Mouse (Mus musculus) heart, postnatal 0 days (tissue): ENCODE data around the gene Arrb1. TPM values are rescaled to one million over a fixed set of nuclear protein-coding genes. Genes with fewer than 3 reads are reported as not detected.
A peak's percentile ranks its signal among the peaks of the same experiment; 100 is the strongest.

Experiments
- ATAC-seq: fragments of 200-750 bp; cut with Nextera tagmentation; 2 replicates; pipeline ENCODE4 v1.8.0; 2017; ENCODE audit warnings: low read depth, moderate number of reproducible peaks, moderate library complexity; ENCODE audit not compliant: insufficient read depth
- DNase-seq: peaks from one replicate; pipeline ENCODE4 v3.0.0-alpha.2; 2016; ENCODE audit warnings: low spot score
- H3K27ac ChIP-seq: fragments of 300-500 bp; sonication (generic); 2 replicates; pipeline ENCODE4 v1.5.1; 2014; ENCODE audit warnings: low read depth, mild to moderate bottlenecking
- H3K27me3 ChIP-seq: fragments of 300-500 bp; sonication (generic); 2 replicates; pipeline ENCODE4 v1.6.1; 2014; ENCODE audit warnings: low read length, mixed read lengths; ENCODE audit not compliant: control insufficient read depth, insufficient read depth
- H3K36me3 ChIP-seq: fragments of 300-500 bp; sonication (generic); replicated peaks from 2 replicates; pipeline ENCODE4 v1.6.1; 2014; ENCODE audit warnings: low read length, mixed read lengths; ENCODE audit not compliant: control insufficient read depth, insufficient read depth
- H3K4me1 ChIP-seq: fragments of 300-500 bp; sonication (generic); 2 replicates; pipeline ENCODE4 v1.6.1; 2014; ENCODE audit warnings: antibody characterized with exemption; ENCODE audit not compliant: control insufficient read depth, insufficient read depth
- H3K4me2 ChIP-seq: fragments of 300-500 bp; sonication (generic); 2 replicates; pipeline ENCODE4 v1.6.1; 2014; ENCODE audit warnings: low read depth, mild to moderate bottlenecking, low read length, moderate library complexity
- H3K4me3 ChIP-seq: fragments of 300-500 bp; sonication (generic); 2 replicates; pipeline ENCODE4 v1.5.1; 2014; ENCODE audit warnings: low read depth, low read length
- H3K9ac ChIP-seq: fragments of 300-500 bp; sonication (generic); replicated peaks from 2 replicates; pipeline ENCODE4 v1.6.1; 2014; ENCODE audit warnings: low read depth, low read length, mixed read lengths
- H3K9me3 ChIP-seq: fragments of 300-500 bp; sonication (generic); replicated peaks from 2 replicates; pipeline ENCODE4 v1.6.1; 2016; ENCODE audit warnings: low read length; ENCODE audit not compliant: control insufficient read depth
- CTCF ChIP-seq: IDR thresholded peaks from 2 replicates; pipeline ENCODE4 v1.5.1; 2016; ENCODE audit warnings: antibody characterized with exemption, control low read depth, low read depth
- EP300 ChIP-seq: IDR thresholded peaks from 2 replicates; pipeline ENCODE4 v1.6.1; 2016; ENCODE audit warnings: antibody characterized with exemption, low read depth
- WGBS: fragments of 180-500 bp; shearing (Covaris S2); extraction: QIAGEN DNeasy Blood & Tissue Kit; methylation state at CpG from one replicate; pipeline ENCODE4 v1.1.7; 2014; 5-methylcytosine and 5-hydroxymethylcytosine counted together
- polyA plus RNA-seq: library from polyadenylated mRNA; unstranded; fragments of >200 nt; fragmentation: Nextera tagmentation; extraction: Ambion mirVana; gene quantifications from 2 replicates; pipeline ENCODE4 v1.2.1, GENCODE M21; 2015
- total RNA-seq: library from RNA; depleted of rRNA; stranded (reverse); fragments of >200 nt; gene quantifications from 2 replicates; pipeline ENCODE4 v1.2.3, GENCODE M21; 2014; ENCODE audit warnings: low replicate concordance

Arrb1 gene
- total and polyA plus RNA-seq, 2 experiments from 2014 or later: 3.3 to 23.8 TPM

- TF ChIP-seq CTCF (no peak), EP300 (no peak)
- Histone ChIP-seq H3K27ac (no peak within 1 kb of the TSS), H3K27me3 (peaks cover 76% of the 10 kb centered on the region)
Observed at GRCm38 (mm10) chr7:99626376-99627270, 91.4 kb downstream of the Arrb1 start, which contains the start of gene Tpbgl. Tpbgl (minus strand) TSS chr7:99627103.

DNA sequence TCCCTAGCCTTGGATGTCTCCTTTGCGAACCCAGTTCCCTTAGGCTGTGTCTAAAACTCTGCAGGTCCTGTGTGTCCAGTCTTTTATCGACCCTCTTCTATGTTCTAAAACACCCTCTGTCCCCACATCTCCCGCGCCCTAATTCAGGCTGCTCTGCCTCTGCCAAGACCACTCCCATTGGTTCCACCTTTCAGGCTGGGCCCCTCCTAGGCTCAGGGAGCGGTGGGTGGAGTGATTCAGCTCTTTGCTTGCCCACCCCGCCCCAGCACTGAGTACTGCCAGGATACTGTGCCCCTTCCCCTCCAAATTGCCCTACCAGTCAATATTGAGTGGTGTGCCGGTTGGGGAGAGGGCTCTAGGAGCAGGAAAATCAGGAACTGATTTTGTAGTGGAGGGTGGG, 92.1 kb downstream of the Arrb1 start:
- Histone ChIP-seq H3K27ac (no peak overlapping the region), H3K9ac (no peak overlapping the region), H3K4me2 (no peak overlapping the region), H3K27me3 (peaks cover 83% of the 10 kb centered on the region), H3K9me3 (no peaks in the 10 kb centered on the region), H3K36me3 (no peaks in the 10 kb centered on the region), H3K4me1 (peaks cover 11% of the 10 kb centered on the region), H3K4me3 (no peak overlapping the region)
- no peak for DNase-seq
- WGBS: 13% methylated on average over 7 of the region's 7 CpGs
- ATAC-seq: no peak
- no peak for TF ChIP-seq EP300
- TF ChIP-seq CTCF: no peak

More at GRCm38 (mm10) chr7:99626376-99627270, 91.4 kb downstream of the Arrb1 start, which contains the start of gene Tpbgl:
- Histone ChIP-seq H3K4me3 (peak within 1 kb of the TSS; percentile 54), H3K36me3 (no peaks in the 10 kb centered on the region), H3K9me3 (no peaks in the 10 kb centered on the region), H3K4me2 (peak within 1 kb of the TSS; percentile 82), H3K9ac (peak within 1 kb of the TSS; percentile 18; the same call in 1 of the 2 replicates), H3K4me1 (peaks cover 11% of the 10 kb centered on the region)
- WGBS: 2% methylated on average over 72 of the region's 83 CpGs
- 0 out of 2 replicates have a peak, but pooled peaks have one; percentile 11 for ATAC-seq
- DNase-seq: no peak

DNA sequence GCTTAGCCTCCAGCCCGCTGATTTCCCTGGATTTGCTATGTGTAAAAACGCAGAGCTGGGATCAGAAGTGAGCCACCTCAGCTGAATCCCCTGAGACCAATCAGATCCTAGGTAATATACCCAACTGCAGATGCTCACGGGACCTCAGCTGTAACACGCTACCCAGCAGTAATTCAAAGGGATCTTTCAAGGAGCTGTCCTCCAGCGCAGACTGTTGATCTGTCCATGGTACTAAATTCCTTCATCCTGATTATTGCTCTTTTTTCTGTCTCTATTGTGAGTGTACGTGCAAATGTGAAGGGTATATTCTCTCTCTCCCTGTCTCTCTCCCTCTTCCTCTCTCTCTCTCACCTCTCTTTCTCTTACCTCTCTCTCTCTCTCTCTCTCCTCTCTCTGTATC, 97.0 kb downstream of the Arrb1 start:
- Histone ChIP-seq H3K27ac (no peak overlapping the region), H3K36me3 (no peaks in the 10 kb centered on the region), H3K4me3 (no peak overlapping the region), H3K27me3 (peaks cover 49% of the 10 kb centered on the region), H3K9me3 (no peaks in the 10 kb centered on the region), H3K9ac (no peak overlapping the region), H3K4me2 (no peak overlapping the region), H3K4me1 (no peaks in the 10 kb centered on the region)
- 12% methylated on average over 6 of the region's 6 CpGs for WGBS
- ATAC-seq: no peak
- DNase-seq: peak; percentile 22
- TF ChIP-seq EP300 (no peak), CTCF (no peak)

DNA sequence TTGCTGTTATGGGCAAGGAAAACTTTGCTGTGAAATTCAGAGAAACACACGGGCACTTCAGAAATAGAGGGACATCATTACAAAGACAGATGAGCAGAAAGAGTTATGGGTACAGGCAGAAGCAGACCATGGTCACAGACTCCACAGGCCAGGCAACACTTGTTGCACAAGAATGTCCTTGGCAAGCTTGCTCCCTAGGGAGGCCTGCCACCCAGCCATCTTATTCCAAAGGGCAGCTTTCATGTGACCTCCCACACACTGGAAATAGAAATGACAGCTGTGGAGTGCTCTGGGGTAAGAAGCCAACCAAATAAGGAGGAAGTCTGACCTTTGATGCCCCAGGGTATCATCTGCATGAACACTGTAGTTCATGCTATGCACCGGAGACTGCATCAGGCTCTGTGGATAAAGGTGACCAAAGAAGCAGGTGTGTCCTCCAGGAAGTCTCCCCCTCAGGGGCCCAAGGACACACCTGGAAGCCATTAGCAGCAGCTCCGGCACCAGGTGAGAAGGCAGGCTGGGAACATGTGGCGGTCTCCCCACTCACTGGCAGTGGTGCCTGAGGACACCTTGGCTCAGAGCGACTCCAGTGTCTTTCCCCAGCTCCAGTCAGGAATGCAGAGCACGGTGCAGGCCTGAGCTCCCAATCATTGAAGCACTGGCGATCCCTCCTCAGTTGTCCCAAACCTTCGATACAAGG, 98.8 kb downstream of the Arrb1 start:
- no peak overlapping the region for H3K4me3 ChIP-seq
- no peak overlapping the region for H3K27ac ChIP-seq
- no peak for TF ChIP-seq EP300
- no peak for ATAC-seq
- no peaks in the 10 kb centered on the region for H3K4me1 ChIP-seq
- H3K9ac ChIP-seq: no peak overlapping the region
- no peaks in the 10 kb centered on the region for H3K36me3 ChIP-seq
- DNase-seq: no peak
- no peak overlapping the region for H3K4me2 ChIP-seq
- 65% methylated on average over 8 of the region's 8 CpGs for WGBS
- no peaks in the 10 kb centered on the region for H3K9me3 ChIP-seq
- peaks cover 32% of the 10 kb centered on the region for H3K27me3 ChIP-seq

DNA sequence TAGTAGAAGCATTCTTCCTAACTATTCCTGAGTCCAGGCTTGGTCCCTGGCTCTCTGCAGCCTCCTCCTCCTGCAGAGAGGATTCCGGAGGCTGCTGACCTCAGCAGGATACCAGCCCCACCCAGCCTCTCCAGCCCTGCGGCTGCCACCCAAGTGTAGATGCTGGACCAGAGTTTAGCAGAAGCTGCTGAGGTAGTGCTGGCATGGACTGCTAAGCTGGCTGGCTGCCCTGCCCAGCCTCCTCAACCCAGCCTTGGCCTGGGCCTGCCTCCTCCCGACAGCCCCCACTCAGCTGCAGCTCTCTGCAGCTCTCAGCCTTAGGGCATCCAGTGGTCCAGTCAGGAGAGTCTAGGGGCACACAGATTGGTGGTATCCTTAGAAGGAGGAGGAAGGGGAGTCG, 106.0 kb downstream of the Arrb1 start:
- no peak overlapping the region for H3K9ac ChIP-seq
- no peaks in the 10 kb centered on the region for H3K4me1 ChIP-seq
- H3K4me2 ChIP-seq: no peak overlapping the region
- H3K4me3 ChIP-seq: no peak overlapping the region
- TF ChIP-seq EP300 (no peak), CTCF (no peak)
- DNase-seq: no peak
- no peaks in the 10 kb centered on the region for H3K9me3 ChIP-seq
- no peak overlapping the region for H3K27ac ChIP-seq
- 0 out of 2 replicates have a peak, but pooled peaks cover 11% of the 10 kb centered on the region for H3K27me3 ChIP-seq
- no peak for ATAC-seq
- 47% methylated on average over 4 of the region's 4 CpGs for WGBS
- no peaks in the 10 kb centered on the region for H3K36me3 ChIP-seq
